Mouse (Mus musculus) bone marrow, adult 2 months (tissue): ENCODE measurements around the gene Usp2.

Experiments used
- CTCF ChIP-seq: fragments of 200-500 bp; IDR thresholded peaks from 2 replicates; pipeline ENCODE4 v1.5.1; 2011; ENCODE audit warnings: low read length, control low read depth; ENCODE audit not compliant: control insufficient read depth, insufficient read depth
- POLR2A ChIP-seq: fragments of 200-500 bp; IDR thresholded peaks from 2 replicates; pipeline ENCODE4 v1.6.1; 2011; ENCODE audit warnings: low read depth, mild to moderate bottlenecking, control low read depth, low read length, borderline replicate concordance; ENCODE audit not compliant: control insufficient read depth

- TF ChIP-seq CTCF (no peak), POLR2A (no peak)
These were observed 14.8 kb downstream of the Usp2 start for GRCm38 (mm10) chr9:44081581-44081980.
